Mouse (Mus musculus) G1E (cell line): ENCODE results near the gene Efcab3.

Source experiments
- CTCF ChIP-seq: IDR thresholded peaks from 2 replicates; pipeline ENCODE4 v1.5.1; 2012; ENCODE audit warnings: low read depth, low read length, inconsistent platforms, mixed read lengths
- GATA1 ChIP-seq: IDR thresholded peaks from 2 replicates; pipeline ENCODE4 v1.6.1; 2012; ENCODE audit warnings: borderline replicate concordance, low read length, inconsistent platforms, mixed read lengths
- TAL1 ChIP-seq: conservative IDR thresholded peaks from 2 replicates; pipeline ENCODE4 v1.6.1; 2012; ENCODE audit warnings: low read depth, low read length, inconsistent platforms, mixed read lengths

- TF ChIP-seq TAL1 (no peak), GATA1 (no peak), CTCF (no peak)
Measured at GRCm38 (mm10) chr11:105156748-105157267, 93.4 kb downstream of the Efcab3 start.
